ENCODE assay signal across 13 mouse cellular contexts in genomic region chr17:63423851-63424250, GRCm38 (mm10).
"Had no signal": no experiment of that assay in that cellular context is flagged by ENCODE, and none has a peak within 500 bp of the region (broad histone marks: within the 10 kb centered on the region; RNA-seq: fewer than 3 reads in every experiment).

No protein-coding gene starts in this region.

- H3K4me1 ChIP-seq: limb, embryonic 15.5 days; liver, embryonic 12.5 days; neural tube, embryonic 15.5 days had no signal

- H3K27me3 ChIP-seq: limb, embryonic 15.5 days; liver, embryonic 12.5 days; neural tube, embryonic 15.5 days had no signal

- H3K9me3 ChIP-seq: limb, embryonic 15.5 days; liver, embryonic 12.5 days; neural tube, embryonic 15.5 days had no signal

- H3K9ac ChIP-seq: limb, embryonic 15.5 days; liver, embryonic 12.5 days; neural tube, embryonic 15.5 days had no signal

- DNase-seq: kidney, adult 11 months; kidney, adult 9 months; kidney, postnatal 10 days; right cerebral cortex, adult 18-20 months; right cerebral cortex, postnatal 25 days; thymus, postnatal 4 days had no signal

- H3K4me3 ChIP-seq: left cerebral cortex, adult 2 months; limb, embryonic 15.5 days; liver, embryonic 12.5 days; myocyte; neural tube, embryonic 15.5 days had no signal

- ATAC-seq: liver, embryonic 12.5 days had no signal

- H3K27ac ChIP-seq: left cerebral cortex, adult 2 months; limb, embryonic 15.5 days; liver, embryonic 12.5 days; neural tube, embryonic 15.5 days; stomach, postnatal 0 days had no signal

- H3K36me3 ChIP-seq: limb, embryonic 15.5 days; liver, embryonic 12.5 days; neural tube, embryonic 15.5 days had no signal

- H3K4me2 ChIP-seq: limb, embryonic 15.5 days; liver, embryonic 12.5 days; midbrain, embryonic 11.5 days; neural tube, embryonic 15.5 days had no signal
